Mouse (Mus musculus) cerebellum, adult 9-11 months (tissue): ENCODE measurements around the gene Lsamp.

Experiments
- DNase-seq: peaks from one replicate; pipeline ENCODE4 v3.0.0; 2022

The Lsamp gene

DNA sequence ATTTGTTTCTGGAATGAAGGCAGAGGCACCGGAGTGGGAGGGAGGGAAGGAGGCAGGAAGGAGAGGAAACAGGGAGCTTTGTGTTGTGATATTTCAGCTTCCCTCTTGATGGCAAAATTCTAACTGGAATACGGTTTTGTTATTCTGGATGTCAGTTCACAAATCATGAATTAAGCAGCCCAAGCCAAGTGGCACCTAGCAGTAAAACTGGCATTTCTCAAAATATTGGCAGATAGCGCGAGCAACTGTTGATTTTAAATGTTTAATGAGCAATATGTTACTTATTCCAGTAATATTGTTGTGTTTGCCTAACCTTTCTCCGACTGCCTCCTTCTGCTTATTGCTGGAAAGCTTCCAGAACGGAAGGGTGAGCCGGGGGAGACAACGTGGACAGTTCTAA lies 2118.5 kb downstream of the Lsamp start:
- DNase-seq, result peak; percentile 58

DNA sequence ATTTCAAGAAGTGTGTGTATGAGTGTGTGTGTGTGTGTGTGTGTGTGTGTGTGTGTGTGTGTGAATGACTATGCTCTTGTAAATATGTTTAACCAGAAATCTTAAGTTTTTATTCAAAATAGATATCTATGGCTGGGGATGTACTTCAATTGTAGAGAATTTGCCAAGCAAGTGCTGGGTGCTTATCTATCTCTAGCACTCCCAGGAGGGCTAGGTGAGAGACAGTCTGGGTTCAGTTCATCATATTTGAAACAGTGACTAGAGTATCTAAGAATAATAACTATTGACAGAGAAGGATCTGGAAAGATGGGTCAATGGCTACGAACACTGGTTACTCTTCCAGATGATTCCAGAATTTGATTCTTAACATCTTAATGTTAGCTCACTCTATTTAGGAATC lies 2128.1 kb downstream of the Lsamp start:
- no peak for DNase-seq

DNA sequence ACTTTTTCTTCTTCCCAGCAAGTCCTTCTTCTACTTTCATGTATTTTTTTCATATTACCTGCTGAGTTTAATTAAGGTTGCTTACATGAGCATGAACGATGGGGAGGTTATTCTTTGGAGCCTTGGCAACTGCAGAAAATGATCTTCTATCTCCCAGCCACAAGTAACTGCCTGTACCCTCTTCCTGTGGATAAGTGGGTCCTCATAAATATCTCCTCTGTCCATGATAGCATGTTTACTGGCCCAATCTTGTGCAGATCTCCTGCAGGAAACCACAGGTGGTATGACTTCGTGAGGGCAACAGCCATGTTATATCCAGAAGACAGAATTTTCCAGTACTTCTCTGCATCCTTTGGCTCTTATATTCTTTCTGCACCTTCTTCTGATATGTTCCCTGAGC lies 2129.1 kb downstream of the Lsamp start:
- DNase-seq, result no peak

DNA sequence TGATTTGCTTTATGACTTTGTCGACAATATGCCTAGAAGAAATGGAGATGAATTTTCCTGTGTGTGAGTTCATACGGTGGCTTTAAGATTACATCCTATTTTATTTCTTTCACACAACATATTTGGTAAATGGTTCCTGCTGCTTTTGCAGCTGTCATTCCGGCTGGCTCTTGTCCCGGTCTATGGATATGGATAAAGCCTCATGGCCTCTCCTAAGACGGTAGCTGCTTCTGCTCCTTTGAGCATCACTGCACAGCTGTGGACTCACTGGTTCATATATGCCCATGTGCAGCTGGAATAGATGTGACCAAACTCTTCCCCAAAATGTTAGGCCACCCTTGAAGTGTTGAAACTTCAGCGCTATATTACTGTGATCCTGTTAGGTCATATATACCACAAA lies 2137.6 kb downstream of the Lsamp start:
- peak; percentile 59 for DNase-seq

DNA sequence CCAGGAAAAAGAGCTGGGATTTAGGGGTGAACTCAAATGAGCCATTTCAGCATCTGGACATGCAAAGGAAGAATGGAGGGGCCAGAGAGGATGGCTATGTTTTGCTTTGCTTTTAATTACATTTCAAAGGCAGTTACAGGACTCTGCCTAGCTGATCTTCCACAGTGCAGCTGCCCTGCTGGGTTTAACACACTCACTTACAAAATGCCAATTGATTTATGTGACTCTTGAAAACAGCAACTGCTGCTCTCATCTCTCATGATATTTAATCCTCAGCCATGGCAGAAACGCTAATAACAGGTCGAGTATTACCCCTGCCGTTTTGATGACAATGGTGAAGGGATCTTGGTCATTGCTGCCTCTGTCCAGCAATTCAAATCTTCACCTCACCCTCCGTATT lies 2139.7 kb downstream of the Lsamp start:
- no peak for DNase-seq

DNA sequence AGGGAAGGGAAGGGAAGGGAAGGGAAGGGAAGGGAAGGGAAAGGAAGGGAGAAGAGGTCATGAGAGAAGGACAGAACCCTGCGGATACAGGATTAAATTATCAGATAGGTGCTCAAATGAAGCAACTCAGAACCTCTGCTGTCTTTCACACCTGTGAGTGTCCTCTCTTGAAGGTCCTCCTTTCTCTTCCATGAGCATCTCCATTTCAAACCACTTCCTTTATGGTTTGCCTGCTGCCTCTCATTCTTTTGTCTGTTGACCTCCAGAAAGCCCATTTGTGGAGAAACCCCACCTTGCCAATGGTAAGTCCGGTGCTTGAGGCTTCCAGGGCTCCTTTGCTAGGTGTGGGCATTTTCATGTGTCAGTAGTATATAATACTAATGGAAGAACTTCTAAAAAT lies 2141.9 kb downstream of the Lsamp start:
- no peak for DNase-seq

DNA sequence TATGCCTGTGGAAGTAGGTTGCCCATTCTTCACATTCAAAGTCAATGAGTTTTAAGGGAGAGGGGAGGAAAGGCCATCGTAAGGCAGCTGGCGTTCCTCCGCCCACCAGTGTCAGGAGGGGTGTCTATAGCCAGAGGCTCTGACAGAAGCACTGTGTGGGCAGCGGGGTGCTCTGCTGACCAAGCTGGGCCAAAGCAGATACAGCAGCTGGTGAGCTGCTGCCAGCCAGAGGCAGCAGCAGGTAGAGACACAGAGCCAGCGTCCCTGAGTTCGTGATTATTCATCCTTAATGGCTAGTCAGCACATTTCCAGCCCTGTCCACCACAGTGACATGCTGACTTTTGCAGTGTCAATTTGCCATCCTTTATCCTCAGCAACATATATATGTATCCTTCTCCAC lies 2163.0 kb downstream of the Lsamp start:
- no peak for DNase-seq

DNA sequence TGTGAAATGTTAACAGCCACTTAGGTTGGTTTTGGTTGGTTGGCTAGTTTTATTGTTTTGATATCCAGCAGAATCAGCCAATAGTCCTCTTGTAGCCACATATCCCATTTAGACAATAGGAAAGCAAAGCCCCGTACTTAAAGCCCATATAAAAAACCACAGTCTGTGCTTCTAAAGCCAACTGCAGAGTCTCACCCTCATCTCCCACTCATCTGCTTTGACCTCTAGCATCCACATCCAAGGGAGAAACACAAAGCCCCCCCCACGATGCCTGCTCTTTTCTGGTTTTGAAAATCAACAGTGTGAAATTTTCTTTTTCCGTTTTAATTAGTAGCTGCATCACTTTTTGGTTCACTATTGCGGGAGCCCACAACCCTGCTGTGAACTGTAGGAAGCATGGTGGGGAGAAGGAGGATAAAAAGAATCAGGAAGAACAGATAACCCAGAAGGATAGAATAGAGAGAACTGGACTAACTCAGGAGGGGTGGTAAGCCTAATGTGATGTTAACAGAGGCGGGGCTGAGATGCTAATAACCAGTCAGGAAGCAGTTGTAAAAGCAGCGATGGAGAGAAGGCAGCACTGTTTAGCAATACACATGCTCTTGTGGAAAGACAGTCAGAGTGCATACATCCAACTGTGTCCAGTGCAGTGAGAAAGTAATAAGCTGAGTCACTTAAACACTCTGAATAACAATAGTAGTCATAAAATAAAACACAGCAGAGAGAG lies 2165.2 kb downstream of the Lsamp start:
- no peak for DNase-seq

DNA sequence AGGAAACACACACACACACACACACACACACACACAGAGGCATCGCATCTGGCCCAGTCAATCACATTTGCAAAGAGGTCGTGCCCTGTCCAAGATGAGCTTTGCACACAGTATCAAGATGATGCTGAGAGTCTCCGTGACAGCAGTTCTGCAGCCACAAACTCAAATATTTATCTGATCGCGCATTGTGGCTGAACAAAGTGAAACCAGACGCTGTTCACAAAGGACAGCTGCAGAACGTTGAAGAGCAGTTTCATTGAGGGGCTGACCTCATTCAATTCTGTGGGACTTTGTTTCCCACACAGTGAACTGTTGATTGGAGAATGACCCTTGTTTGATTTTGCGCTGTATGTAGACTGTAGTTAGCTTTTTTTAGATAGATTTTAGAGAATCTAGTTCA lies 2168.5 kb downstream of the Lsamp start:
- no peak for DNase-seq

DNA sequence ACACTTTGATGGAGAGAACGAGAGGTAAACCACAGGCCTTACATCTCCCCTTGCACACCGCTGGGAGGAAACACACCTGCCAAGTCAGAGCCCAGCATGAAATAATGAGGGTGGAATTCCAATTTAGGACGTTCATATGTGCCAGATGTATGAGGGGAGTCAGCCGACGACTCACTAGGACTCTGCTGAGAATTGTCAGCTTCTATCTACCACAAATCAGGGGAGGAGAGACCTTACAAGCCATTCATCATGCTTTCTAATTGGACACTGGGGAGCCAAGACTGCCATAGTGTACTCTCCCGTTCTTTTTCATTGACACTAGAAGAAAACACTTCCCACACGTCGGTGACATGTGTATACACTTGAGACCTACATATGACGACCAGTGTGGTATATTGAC lies 2173.7 kb downstream of the Lsamp start:
- DNase-seq, result no peak

DNA sequence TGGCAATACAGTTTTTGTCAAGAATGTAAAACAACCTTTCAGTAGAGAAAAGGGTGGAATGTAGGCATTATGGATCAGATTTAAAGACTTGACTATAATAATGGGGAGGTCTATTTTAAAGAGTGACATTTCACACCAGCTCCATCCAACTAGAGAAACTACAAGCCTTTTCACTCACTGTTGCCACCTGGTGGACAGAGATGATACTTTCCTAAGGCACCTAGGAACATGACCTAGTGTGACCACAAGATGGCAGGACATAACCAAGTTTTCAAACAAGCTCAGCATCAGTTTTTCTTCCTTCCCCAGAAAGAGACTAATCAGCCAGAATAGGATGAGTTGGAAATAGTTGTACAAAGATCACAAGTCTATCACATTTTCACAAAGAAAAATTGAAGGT lies 2180.8 kb downstream of the Lsamp start:
- peak; percentile 86 for DNase-seq

DNA sequence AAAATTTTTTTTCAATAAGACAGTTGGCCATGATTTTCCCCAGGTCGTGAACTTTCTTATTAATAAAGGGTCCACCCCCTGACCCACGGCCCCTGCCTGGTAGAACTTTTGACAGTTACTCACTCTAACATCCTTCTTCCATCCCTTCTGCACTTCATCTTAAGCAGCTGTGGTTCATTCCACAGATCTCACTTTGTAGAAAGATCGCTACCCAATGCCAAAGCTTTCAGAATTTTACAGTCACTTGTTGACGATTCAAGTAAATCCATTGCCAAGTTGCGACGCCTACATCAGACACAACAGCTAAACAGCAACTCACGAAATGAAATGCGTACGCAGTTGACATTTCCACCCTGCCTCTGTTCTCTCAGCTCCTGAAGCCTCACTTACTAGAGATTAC lies 2184.1 kb downstream of the Lsamp start:
- DNase-seq, result no peak

DNA sequence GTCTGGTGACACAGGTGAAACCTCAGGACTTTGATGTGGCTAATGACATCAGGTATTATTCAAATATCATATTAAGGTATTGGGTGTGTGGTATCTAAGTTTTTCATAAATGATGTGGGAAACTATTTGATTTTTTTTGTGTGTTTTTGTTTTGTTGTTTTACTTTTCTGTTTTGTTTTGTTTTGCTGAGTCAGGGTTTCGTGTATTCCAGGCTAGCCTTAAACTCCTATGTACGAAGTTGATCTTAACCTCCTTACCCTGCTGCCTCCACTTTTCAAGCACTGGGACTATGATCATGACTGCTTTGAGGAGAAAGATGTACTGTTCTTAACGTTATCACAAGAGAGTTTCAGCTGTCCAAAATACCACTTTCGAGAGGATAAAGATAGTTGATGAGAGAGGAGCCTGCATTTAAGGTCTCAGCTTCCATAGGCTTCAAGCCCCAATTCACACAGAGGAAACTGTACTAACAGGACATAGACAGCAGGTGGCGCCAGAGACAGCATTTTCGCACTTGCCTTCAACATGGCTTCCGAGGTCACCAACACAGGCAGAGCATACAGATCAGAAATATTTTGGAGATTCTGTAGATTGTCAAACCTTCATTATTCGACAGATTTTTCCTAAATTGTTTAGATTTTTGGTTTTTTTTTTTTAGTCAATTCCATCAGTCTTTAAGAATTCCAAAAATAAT lies 2185.4 kb downstream of the Lsamp start:
- peak; percentile 74 for DNase-seq

DNA sequence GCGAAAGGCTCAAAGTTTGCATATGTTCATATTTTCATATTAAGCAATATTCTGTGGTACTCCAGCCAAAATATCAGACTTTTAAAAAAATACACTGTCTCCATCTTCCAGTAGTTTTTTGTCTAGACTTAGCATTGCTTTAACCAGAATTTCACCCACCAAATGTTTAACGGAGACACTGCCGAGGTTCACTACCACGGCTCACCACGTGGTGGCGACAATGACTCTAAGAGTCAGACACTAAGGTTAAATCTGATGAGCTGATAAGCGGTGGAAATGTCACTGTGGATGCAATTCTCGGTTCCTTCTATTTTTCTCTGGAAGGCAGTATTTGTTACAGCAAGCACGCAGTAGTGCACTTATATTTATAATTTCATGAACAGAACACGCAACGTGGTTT lies 2188.3 kb downstream of the Lsamp start:
- DNase-seq, result peak; percentile 71

DNA sequence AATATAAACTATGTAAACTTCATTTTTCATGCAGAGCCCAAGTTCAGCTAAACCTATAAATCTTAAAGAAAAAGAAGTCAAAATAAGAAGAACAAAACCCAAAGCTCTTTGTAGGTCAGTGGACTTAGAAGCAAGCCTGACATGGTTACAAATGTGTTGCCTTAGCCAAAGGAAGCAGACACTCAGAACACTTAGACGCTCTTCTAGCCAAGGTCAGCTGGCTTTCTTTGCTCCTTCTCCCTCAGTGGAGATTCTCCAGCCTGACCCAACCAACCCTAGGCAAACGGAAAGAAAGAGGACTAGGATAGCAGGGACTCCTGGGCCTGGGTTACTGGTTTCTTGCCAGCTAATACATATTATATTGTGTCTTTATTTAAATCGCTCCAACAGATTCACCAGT lies 2194.7 kb downstream of the Lsamp start:
- no peak for DNase-seq

DNA sequence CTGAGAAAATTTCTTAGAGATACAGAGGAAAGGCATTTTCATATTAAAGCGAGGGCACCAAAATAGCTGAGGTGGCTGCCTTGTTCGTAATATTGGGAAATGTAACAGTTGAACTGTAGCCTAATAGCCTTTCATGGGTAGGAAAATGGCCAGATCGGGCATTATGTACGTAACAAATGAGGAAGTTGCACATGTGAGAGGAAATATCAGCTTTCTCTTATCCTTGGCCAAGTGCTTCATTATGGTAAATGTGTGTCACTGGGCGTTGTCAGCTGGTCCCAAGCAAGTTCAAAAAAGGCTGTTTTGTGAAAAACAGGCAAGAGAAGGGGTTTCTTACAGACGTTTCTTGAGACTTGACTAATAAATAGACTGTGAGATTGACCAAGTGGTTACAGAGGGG lies 2195.9 kb downstream of the Lsamp start:
- DNase-seq, result no peak

DNA sequence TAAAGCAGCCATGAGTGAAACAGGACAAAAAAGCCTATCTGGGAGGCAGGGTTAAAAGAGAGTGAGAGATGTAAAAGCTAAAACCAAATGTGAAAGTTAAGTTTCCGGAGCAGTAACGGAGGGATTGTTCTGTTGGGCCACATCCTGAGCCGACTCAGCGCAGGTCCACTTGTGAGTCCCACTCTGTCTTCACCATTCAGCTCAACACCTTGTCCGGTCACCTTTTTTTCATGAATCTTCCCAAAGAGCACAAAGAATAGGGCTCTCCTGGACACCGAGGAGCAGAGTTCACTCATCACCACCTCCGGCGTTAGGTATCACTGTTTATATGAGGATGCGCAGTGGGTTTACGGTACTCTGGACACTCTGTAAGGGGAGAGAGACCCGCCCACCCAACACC lies 2196.3 kb downstream of the Lsamp start:
- DNase-seq, result no peak

DNA sequence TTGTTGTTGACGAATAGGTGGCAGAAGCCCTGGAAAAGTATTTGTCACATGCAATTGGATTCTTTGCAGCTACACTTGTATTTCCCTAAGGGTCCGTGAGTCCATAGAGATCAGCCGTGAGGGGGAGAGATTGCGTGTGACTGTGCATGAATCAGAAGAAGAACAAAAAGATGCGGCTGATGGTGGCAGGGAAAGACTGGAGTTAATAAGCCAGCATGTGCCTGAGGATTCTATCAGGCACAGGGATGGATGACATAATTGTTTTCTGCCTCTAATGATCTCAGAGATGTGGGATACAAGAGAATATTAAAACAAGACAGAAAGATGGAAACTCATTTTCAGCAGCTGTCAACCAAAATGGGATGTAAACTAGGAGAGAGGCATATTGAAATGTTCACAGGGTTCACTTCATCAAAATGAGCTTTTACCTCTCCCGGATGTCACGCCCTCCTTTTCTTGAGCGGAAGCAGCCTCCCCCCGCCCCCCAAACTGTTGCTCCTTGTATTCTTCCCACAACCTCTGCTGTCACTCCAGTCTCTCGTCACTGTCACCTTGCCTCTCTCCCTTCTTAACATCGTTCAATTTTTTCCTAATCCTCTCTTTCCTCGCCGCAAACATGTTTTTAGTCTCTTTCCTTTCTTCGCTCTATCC lies 2205.4 kb downstream of the Lsamp start:
- no peak for DNase-seq

DNA sequence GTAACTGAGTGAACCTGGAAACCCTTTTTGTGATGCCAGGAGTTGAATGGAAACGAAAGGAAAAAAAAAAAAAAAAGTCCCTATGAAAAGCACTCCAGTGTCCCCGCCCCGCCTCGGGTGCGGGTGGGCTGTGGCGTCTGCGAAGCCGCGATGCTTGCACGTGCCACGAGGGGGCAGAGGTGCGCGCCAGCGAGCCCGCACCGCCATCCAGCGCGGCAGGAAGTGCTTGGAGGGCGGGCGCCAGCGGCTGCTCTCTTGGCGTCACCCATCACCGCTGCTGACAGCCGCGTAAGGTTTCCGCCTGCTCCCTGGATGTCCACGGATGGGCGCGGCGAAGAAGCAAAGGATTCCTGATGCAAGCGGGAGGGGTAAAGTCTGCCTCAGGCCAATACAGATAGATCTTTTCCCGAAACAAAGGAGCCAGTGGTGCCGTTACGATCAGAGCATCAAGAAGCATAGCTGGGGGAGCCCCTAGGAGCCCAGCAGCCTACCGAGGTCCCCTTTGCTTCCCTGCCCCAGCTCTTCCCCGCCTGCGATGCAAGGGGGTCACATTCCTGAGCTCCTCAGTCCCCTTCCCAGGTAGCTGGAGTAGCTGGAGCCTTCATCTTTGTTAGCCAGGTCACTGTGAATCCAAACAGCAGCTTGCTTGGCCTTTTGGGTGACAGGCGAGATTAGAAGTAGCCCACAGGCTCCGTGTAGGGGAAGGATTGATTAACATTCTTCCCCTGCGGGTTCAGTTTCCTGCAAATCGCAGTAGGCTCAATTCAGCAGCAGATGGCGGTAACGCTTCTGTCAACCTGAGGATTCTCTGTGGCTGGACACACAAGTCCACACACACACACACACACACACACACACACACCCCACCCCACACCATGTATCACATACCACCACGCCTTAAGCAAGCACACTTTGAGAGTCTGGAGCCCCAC lies 2206.2 kb downstream of the Lsamp start:
- DNase-seq, result peak; percentile 86
